Mouse (Mus musculus): ENCODE measurements at regions not wholly inside any gene's neighbourhood (a gene's known extent, or its start where the extent isn't known, plus 50 kb on each side); places are given as distances from the start of the nearest gene placed in this dataset.
A peak's percentile ranks its signal among the peaks of the same experiment; 100 is the strongest.

- no peak for DNase-seq (ENCODE audit: extremely low read depth, insufficient read length, low spot score)
Observed at GRCm38 (mm10) chr13:110537960-110538463, 143.2 kb downstream of the Plk2 start.

- no peak for DNase-seq (ENCODE audit: extremely low read depth, insufficient read length, low spot score)
Observed at GRCm38 (mm10) chr13:110540543-110541265, 145.9 kb downstream of the Plk2 start.

- peak; percentile 35 for DNase-seq (ENCODE audit: extremely low read depth, insufficient read length, low spot score)
Observed at GRCm38 (mm10) chr13:110541288-110542148, 146.7 kb downstream of the Plk2 start.

- DNase-seq (ENCODE audit: extremely low read depth, insufficient read length, low spot score): no peak
Observed at GRCm38 (mm10) chr13:110542303-110543065, 147.6 kb downstream of the Plk2 start.

- DNase-seq (ENCODE audit: extremely low read depth, insufficient read length, low spot score): peak; percentile 73
Observed at GRCm38 (mm10) chr13:110545454-110545853, 150.6 kb downstream of the Plk2 start.

GRCm38 (mm10) chr13:110555529-110556319 is 160.9 kb downstream of the Plk2 start:
- no peak for DNase-seq (ENCODE audit: extremely low read depth, insufficient read length, low spot score)

- DNase-seq (ENCODE audit: extremely low read depth, insufficient read length, low spot score): no peak
Observed at GRCm38 (mm10) chr13:110556355-110557095, 161.7 kb downstream of the Plk2 start.

DNA sequence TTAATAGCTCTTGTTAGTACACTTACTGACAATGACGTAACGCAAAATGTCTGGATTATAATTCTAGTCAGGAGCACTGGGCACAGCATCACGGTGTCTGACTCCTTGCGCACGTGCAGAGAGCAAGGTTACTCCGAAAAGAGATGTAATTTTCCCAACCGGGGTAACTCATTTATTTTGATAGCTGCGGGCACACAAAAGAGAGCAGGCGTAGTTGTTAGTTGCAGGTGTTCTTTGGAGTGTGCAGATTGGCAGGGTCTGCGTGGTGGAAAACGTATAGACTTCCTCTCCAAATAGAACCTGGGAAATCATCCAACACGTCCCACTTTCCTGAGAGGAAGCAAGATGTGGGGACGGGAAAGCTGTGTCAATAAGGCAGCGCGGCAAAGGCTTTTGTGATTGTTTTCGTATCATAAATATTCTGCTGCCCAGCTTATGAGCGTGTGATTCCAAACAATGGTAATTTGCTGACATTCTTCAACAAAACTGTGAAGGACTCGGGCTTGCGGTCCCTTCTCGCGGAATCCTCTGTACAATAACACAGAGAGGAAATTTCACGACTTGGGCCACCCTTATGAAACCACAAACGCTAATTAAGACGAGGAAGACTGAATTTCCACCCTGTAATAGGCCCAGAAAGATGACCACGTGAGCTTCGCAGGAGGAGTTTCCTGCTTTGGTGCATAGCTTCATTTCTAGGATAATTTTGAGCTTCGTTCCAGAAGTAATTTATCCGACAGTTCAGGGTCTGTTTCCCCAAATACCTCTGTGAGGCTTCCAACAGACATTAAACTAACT is 163.3 kb downstream of the Plk2 start:
- DNase-seq (ENCODE audit: extremely low read depth, insufficient read length, low spot score): no peak

- no peak for DNase-seq (ENCODE audit: extremely low read depth, insufficient read length, low spot score)
Observed at GRCm38 (mm10) chr13:110560566-110560965, 165.7 kb downstream of the Plk2 start.

DNA sequence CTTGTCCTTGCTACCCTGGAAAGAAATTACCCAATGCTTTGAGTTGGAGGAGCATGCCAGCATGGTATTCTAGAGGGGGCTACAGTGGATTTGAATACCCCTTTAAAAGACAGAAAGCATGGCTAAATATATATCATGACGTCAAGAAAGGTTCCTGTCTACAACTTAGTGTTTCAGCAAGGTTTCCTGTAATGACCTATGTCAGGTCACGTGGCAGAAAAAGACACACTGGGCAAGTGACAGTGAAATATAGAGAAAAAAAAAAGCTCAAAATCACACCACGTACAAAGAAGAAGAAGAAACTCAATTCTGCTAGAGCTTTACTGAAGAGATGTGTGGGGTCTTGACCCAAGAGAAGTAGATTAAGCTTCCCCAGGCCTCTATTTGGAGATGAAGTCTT is 167.7 kb downstream of the Plk2 start:
- no peak for DNase-seq (ENCODE audit: extremely low read depth, insufficient read length, low spot score)

GRCm38 (mm10) chr13:110562902-110563301 is 168.1 kb downstream of the Plk2 start:
- DNase-seq (ENCODE audit: extremely low read depth, insufficient read length, low spot score): no peak

DNA sequence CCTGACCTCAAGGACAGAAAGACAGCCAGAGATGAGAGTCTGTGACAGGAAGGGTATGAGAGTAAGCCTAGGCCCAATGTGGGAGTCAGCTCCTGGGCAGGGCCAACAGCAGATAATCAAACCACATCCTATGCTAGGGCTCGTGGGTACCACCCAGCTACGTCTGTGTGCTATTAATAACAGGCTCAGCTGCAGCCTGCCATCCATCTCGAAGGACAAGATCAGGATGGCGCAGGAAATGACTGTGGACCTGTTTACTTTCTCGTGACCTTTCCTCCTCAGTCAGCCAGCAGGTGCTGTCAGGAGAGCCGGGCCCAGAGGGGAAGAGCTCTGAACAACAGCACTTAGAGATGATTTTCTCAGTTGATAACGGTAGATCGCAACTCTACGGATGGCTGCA is 169.1 kb downstream of the Plk2 start:
- no peak for DNase-seq (ENCODE audit: extremely low read depth, insufficient read length, low spot score)

GRCm38 (mm10) chr13:110568482-110569179 is 173.8 kb downstream of the Plk2 start:
- no peak for DNase-seq (ENCODE audit: extremely low read depth, insufficient read length, low spot score)

DNA sequence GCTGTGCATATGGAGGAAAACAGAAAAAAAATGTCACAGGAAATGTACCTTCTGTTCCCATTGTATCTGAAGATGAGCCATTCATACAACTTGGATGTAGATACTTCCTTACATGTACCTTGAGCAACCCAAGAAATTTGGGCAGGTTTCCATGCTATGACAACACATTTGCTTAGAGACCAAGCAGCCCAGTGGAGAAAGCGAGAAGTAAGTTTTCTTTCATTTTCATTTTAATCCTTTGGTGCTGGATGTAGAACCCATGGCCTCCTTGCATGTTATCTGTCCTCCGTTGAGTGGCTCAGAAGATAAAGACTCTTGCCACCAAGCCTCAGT is 174.3 kb downstream of the Plk2 start:
- DNase-seq (ENCODE audit: extremely low read depth, insufficient read length, low spot score): no peak

DNA sequence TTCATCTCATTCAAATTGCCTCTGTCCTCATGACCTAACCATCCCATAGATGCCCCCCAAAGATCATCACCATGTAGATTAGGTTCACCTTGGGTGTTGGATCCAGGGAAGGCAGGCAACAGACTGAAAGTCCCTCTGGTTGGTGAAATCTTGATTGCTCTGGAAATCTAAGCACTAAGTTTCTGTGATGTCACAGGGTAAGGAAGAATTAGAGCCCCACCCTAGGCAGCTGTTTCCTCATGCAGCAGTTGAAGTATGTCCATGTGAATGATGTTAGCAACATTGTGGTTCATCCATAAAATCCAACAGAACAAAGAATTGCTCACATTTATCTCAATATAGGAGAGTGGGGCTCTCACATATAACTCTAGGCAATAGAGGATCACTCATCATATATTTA is 175.5 kb downstream of the Plk2 start:
- no peak for DNase-seq (ENCODE audit: extremely low read depth, insufficient read length, low spot score)

DNA sequence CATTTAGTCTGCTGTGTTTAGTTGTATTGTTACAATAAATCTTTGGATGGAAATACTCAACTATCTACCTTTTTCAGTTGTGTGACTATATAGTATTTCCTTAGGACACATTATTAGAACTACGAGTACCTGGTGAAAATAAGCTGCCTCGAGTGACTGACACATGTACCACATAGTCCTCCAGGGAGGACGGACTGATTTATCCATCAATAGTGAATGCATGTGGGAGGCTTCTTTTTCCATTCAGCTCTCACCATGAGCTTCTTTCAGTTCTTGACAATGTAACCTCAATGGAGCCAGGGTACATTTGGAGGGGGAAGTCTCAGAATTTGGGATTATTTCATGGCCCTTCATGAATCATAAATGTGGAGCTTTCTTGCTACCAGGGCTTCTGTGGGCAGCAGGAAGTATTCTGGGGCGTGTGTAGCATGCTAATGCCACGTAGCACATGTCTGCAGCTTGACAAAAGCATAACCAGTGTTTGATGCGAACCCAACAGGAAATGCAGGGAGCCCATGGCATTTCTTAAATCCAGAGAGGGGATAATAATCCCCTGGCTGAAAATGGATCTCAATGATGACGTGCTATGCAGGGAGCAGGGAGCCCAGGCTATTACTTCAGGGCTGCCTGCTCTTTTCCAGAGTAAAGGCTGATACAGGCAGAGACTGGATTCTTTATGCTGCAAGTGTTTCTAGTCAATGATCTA is 178.7 kb downstream of the Plk2 start:
- DNase-seq (ENCODE audit: extremely low read depth, insufficient read length, low spot score): no peak

GRCm38 (mm10) chr13:110574764-110575471 is 180.1 kb downstream of the Plk2 start:
- no peak for DNase-seq (ENCODE audit: extremely low read depth, insufficient read length, low spot score)
